Comparison of ENCODE assay signal across 8 mouse cellular contexts in genomic region chr17:49562701-49563415, GRCm38 (mm10). TPM values are rescaled to one million over a fixed set of nuclear protein-coding genes. Genes with fewer than 3 reads are reported as not detected.
DNase-seq lines count a peak whose midpoint lies in the region; ATAC-seq lines count a peak whose summit lies in the region.

No protein-coding gene starts in this region.

- DNase-seq in kidney, postnatal 25 days, result no peak
- no peak for DNase-seq in layer of hippocampus, adult 8-10 months (ENCODE audit: low spot score in 2 of 2)
- no peak for DNase-seq in spleen, postnatal 10 days (ENCODE audit: low spot score in 2 of 2)
- no peak for DNase-seq in urinary bladder, adult 18-20 months (ENCODE audit: low spot score in 2 of 2)

- 0 out of 2 replicates have a peak, but pooled peaks have one; percentile 4 for ATAC-seq in kidney, embryonic 16.5 days (ENCODE audit: low FRiP score, low TSS enrichment)
- ATAC-seq in forebrain, embryonic 13.5 days, result no peak
- ATAC-seq in limb, embryonic 13.5 days (ENCODE audit: low FRiP score, low read depth), result no peak
- no peak for ATAC-seq in neural tube, embryonic 15.5 days (ENCODE audit: low FRiP score)

- peak overlapping the region; percentile 79 for H3K9ac ChIP-seq in kidney, embryonic 16.5 days (replicated peaks; ENCODE audit: low read length)
- H3K9ac ChIP-seq in forebrain, embryonic 13.5 days, result peak overlapping the region; percentile 65
- peak overlapping the region; percentile 82 for H3K9ac ChIP-seq in limb, embryonic 13.5 days
- 0 out of 2 replicates have a peak overlapping the region, but pooled peaks have one; percentile 28 for H3K9ac ChIP-seq in neural tube, embryonic 15.5 days (replicated peaks)

- H3K36me3 ChIP-seq in kidney, embryonic 16.5 days (ENCODE audit: insufficient read depth, low read length), result no peaks in the 10 kb centered on the region
- H3K36me3 ChIP-seq in forebrain, embryonic 13.5 days (ENCODE audit: poor library complexity, severe bottlenecking), result no peaks in the 10 kb centered on the region
- no peaks in the 10 kb centered on the region for H3K36me3 ChIP-seq in limb, embryonic 13.5 days
- no peaks in the 10 kb centered on the region for H3K36me3 ChIP-seq in neural tube, embryonic 15.5 days

- H3K4me2 ChIP-seq in kidney, embryonic 16.5 days (replicated peaks; ENCODE audit: low read depth, low read length), result peak overlapping the region; percentile 84
- peak overlapping the region; percentile 80 for H3K4me2 ChIP-seq in forebrain, embryonic 13.5 days
- peak overlapping the region; percentile 90 for H3K4me2 ChIP-seq in limb, embryonic 13.5 days (replicated peaks)
- peak overlapping the region; percentile 63 for H3K4me2 ChIP-seq in neural tube, embryonic 15.5 days

- H3K4me3 ChIP-seq in kidney, embryonic 16.5 days (ENCODE audit: low read length), result peak overlapping the region; percentile 62
- H3K4me3 ChIP-seq in forebrain, embryonic 13.5 days, result peak overlapping the region; percentile 42
- H3K4me3 ChIP-seq in limb, embryonic 13.5 days, result peak overlapping the region; percentile 59
- peak overlapping the region; percentile 42 for H3K4me3 ChIP-seq in neural tube, embryonic 15.5 days (replicated peaks)

- 21% methylated on average over 5 of the region's 5 CpGs for WGBS in kidney, embryonic 16.5 days
- WGBS in forebrain, embryonic 13.5 days, result 40% methylated on average over 5 of the region's 5 CpGs
- WGBS in limb, embryonic 13.5 days, result 7% methylated on average over 5 of the region's 5 CpGs
- 32% methylated on average over 5 of the region's 5 CpGs for whole genome bisulfite sequencing in neural tube, embryonic 15.5 days

- H3K27ac ChIP-seq in kidney, embryonic 16.5 days (ENCODE audit: low read length), result peak overlapping the region; percentile 81; the same call in 1 of the 2 replicates
- H3K27ac ChIP-seq in forebrain, embryonic 13.5 days, result no peak overlapping the region
- peak overlapping the region; percentile 96 for H3K27ac ChIP-seq in limb, embryonic 13.5 days
- no peak overlapping the region; the same call in 1 of the 2 replicates for H3K27ac ChIP-seq in neural tube, embryonic 15.5 days (replicated peaks)

- H3K27me3 ChIP-seq in kidney, embryonic 16.5 days (ENCODE audit: insufficient read depth, low read length), result no peaks in the 10 kb centered on the region
- H3K27me3 ChIP-seq in forebrain, embryonic 13.5 days, result peaks cover 11% of the 10 kb centered on the region
- H3K27me3 ChIP-seq in limb, embryonic 13.5 days, result no peaks in the 10 kb centered on the region
- H3K27me3 ChIP-seq in neural tube, embryonic 15.5 days (replicated peaks), result no peaks in the 10 kb centered on the region; the same call in 1 of the 2 replicates

- peaks cover 25% of the 10 kb centered on the region; the same call in 1 of the 2 replicates for H3K4me1 ChIP-seq in kidney, embryonic 16.5 days (ENCODE audit: insufficient read depth, low read length)
- H3K4me1 ChIP-seq in forebrain, embryonic 13.5 days, result peaks cover 20% of the 10 kb centered on the region
- H3K4me1 ChIP-seq in limb, embryonic 13.5 days, result peaks cover 46% of the 10 kb centered on the region
- peaks cover 21% of the 10 kb centered on the region for H3K4me1 ChIP-seq in neural tube, embryonic 15.5 days

- H3K9me3 ChIP-seq in kidney, embryonic 16.5 days (ENCODE audit: low read length), result no peaks in the 10 kb centered on the region
- H3K9me3 ChIP-seq in forebrain, embryonic 13.5 days (replicated peaks), result no peaks in the 10 kb centered on the region
- no peaks in the 10 kb centered on the region for H3K9me3 ChIP-seq in limb, embryonic 13.5 days
- no peaks in the 10 kb centered on the region for H3K9me3 ChIP-seq in neural tube, embryonic 15.5 days (replicated peaks)

RNA-seq across cellular contexts. Expression of gene Daam2, which starts 1.3 kb away (rescaled TPM):
- 6.7 and 8.1 TPM in 2 replicates for polyA plus RNA-seq in kidney, embryonic 16.5 days (2015; fragmentation: Nextera tagmentation; extraction: Ambion mirVana)
- polyA plus RNA-seq in forebrain, embryonic 13.5 days (2015; fragmentation: Nextera tagmentation; extraction: Ambion mirVana), result 1.2 TPM in 2 replicates
- polyA plus RNA-seq in limb, embryonic 13.5 days (2015; fragmentation: Nextera tagmentation; extraction: Ambion mirVana), result 12.5 and 14.7 TPM in 2 replicates
- polyA plus RNA-seq in neural tube, embryonic 15.5 days (2015; fragmentation: Nextera tagmentation; extraction: Ambion mirVana), result 4.0 and 4.8 TPM in 2 replicates
- total RNA-seq in layer of hippocampus, adult 8-10 months (2022), result 10 to 100 TPM; 66.2 to 85.4 (median 78.1) TPM

RNA-seq across cellular contexts. Expression of gene Kif6, which starts 52.1 kb away (rescaled TPM):
- 1.6 and 2.2 TPM in 2 replicates for polyA plus RNA-seq in kidney, embryonic 16.5 days (2015; fragmentation: Nextera tagmentation; extraction: Ambion mirVana)
- 1.7 and 2.3 TPM in 2 replicates for polyA plus RNA-seq in forebrain, embryonic 13.5 days (2015; fragmentation: Nextera tagmentation; extraction: Ambion mirVana)
- polyA plus RNA-seq in limb, embryonic 13.5 days (2015; fragmentation: Nextera tagmentation; extraction: Ambion mirVana), result 2.3 and 2.6 TPM in 2 replicates
- 2.1 and 3.7 TPM in 2 replicates for polyA plus RNA-seq in neural tube, embryonic 15.5 days (2015; fragmentation: Nextera tagmentation; extraction: Ambion mirVana)
- 1 to 10 TPM; 4.5 to 8.3 (median 5.8) TPM for total RNA-seq in layer of hippocampus, adult 8-10 months (2022)

Comparison
In these comparisons a context has a peak if more than half of its experiments do, and no peak if none do; other contexts are left out.
1. H3K27ac ChIP-seq: peak in kidney, embryonic 16.5 days (single experiment) and limb, embryonic 13.5 days (single experiment); none in forebrain, embryonic 13.5 days (single experiment) and neural tube, embryonic 15.5 days (single experiment).
2. H3K9ac ChIP-seq: peak in every context shown above with its lines; median percentile 82 in limb, embryonic 13.5 days; 79 in kidney, embryonic 16.5 days; 65 in forebrain, embryonic 13.5 days; 28 in neural tube, embryonic 15.5 days.
3. Peak in every context shown above with its lines, with median percentiles within 50 percentile points of each other: H3K4me2 ChIP-seq and H3K4me3 ChIP-seq.